Mouse (Mus musculus) liver, embryonic 15.5 days (tissue): ENCODE measurements around the gene Btbd35f29. TPM values are rescaled to one million over a fixed set of nuclear protein-coding genes. Genes with fewer than 3 reads are reported as not detected.
"Not testable (repeated sequence)": the region's sequence is repeated elsewhere in the genome, so short reads cannot be mapped to it uniquely, and the experiment has no call there.

ENCODE experiments used
- ATAC-seq: fragments of 200-750 bp; cut with Nextera tagmentation; 2 replicates; pipeline ENCODE4 v1.8.0; 2017; ENCODE audit warnings: moderate number of reproducible peaks, mild to moderate bottlenecking, moderate library complexity; ENCODE audit not compliant: insufficient read depth
- H3K27ac ChIP-seq: fragments of 300-500 bp; sonication (generic); replicated peaks from 2 replicates; pipeline ENCODE4 v1.5.1; 2015; ENCODE audit warnings: mild to moderate bottlenecking, inconsistent platforms
- H3K27me3 ChIP-seq: fragments of 300-500 bp; sonication (generic); 2 replicates; pipeline ENCODE4 v1.6.1; 2015; ENCODE audit warnings: mild to moderate bottlenecking, inconsistent platforms
- H3K36me3 ChIP-seq: fragments of 300-500 bp; sonication (generic); replicated peaks from 2 replicates; pipeline ENCODE4 v1.6.1; 2015; ENCODE audit warnings: moderate library complexity, mild to moderate bottlenecking, inconsistent platforms
- H3K4me1 ChIP-seq: fragments of 300-500 bp; sonication (generic); replicated peaks from 2 replicates; pipeline ENCODE4 v1.6.1; 2015; ENCODE audit warnings: inconsistent platforms
- H3K4me2 ChIP-seq: fragments of 300-500 bp; sonication (generic); 2 replicates; pipeline ENCODE4 v1.6.1; 2015; ENCODE audit warnings: moderate library complexity, mild to moderate bottlenecking, inconsistent platforms
- H3K4me3 ChIP-seq: fragments of 300-500 bp; sonication (generic); replicated peaks from 2 replicates; pipeline ENCODE4 v1.5.1; 2015; ENCODE audit warnings: mild to moderate bottlenecking, inconsistent platforms
- H3K9ac ChIP-seq: fragments of 300-500 bp; sonication (generic); 2 replicates; pipeline ENCODE4 v1.6.1; 2015; ENCODE audit warnings: moderate library complexity, mild to moderate bottlenecking, inconsistent platforms
- H3K9me3 ChIP-seq: fragments of 300-500 bp; sonication (generic); replicated peaks from 2 replicates; pipeline ENCODE4 v1.6.1; 2016; ENCODE audit warnings: inconsistent platforms
- WGBS: fragments of 180-500 bp; shearing (Covaris S2); methylation state at CpG from one replicate; pipeline ENCODE4 v1.1.7; 2015; ENCODE audit warnings: mixed read lengths; ENCODE audit not compliant: insufficient replicate concordance; 5-methylcytosine and 5-hydroxymethylcytosine counted together
- polyA plus RNA-seq: library from polyadenylated mRNA; unstranded; fragments of >200 nt; fragmentation: Nextera tagmentation; extraction: Ambion mirVana; gene quantifications from 2 replicates; pipeline ENCODE4 v1.2.1, GENCODE M21; 2015

Gene Btbd35f29
- not detected in 2 replicates for polyA plus RNA-seq

- WGBS, result no CpG with 5 or more reads among the region's 4 CpGs
- not testable (repeated sequence) for H3K4me2 ChIP-seq, ATAC-seq, H3K27ac ChIP-seq, H3K4me1 ChIP-seq, H3K9ac ChIP-seq, H3K27me3 ChIP-seq, H3K36me3 ChIP-seq, H3K4me3 ChIP-seq, H3K9me3 ChIP-seq
These were observed at the start of gene Btbd35f29 for GRCm38 (mm10) chrX:31117374-31117773. Btbd35f29 (plus strand) TSS chrX:31117674.

- not testable (repeated sequence) for H3K27me3 ChIP-seq, H3K9me3 ChIP-seq, H3K4me3 ChIP-seq, H3K4me2 ChIP-seq, H3K9ac ChIP-seq, H3K4me1 ChIP-seq, ATAC-seq, H3K27ac ChIP-seq, H3K36me3 ChIP-seq
- 53% methylated on average over 2 of the region's 2 CpGs for WGBS
These were observed 23.9 kb downstream of the Btbd35f29 start for GRCm38 (mm10) chrX:31141416-31141815.

- H3K27me3 ChIP-seq, H3K4me3 ChIP-seq, H3K4me2 ChIP-seq, ATAC-seq, H3K27ac ChIP-seq, H3K9ac ChIP-seq, H3K4me1 ChIP-seq, H3K9me3 ChIP-seq, H3K36me3 ChIP-seq: not testable (repeated sequence)
These were observed 27.7 kb downstream of the Btbd35f29 start for GRCm38 (mm10) chrX:31145144-31145543.

GRCm38 (mm10) chrX:31145835-31146234, 28.4 kb downstream of the Btbd35f29 start:
- H3K27ac ChIP-seq, H3K4me3 ChIP-seq, H3K9me3 ChIP-seq, H3K4me1 ChIP-seq, H3K4me2 ChIP-seq, H3K36me3 ChIP-seq, H3K27me3 ChIP-seq, ATAC-seq, H3K9ac ChIP-seq: not testable (repeated sequence)
- WGBS, result 57% methylated on average over 1 of the region's 1 CpGs

- not testable (repeated sequence) for ATAC-seq, H3K27ac ChIP-seq, H3K36me3 ChIP-seq, H3K9ac ChIP-seq, H3K27me3 ChIP-seq, H3K4me2 ChIP-seq, H3K9me3 ChIP-seq, H3K4me1 ChIP-seq, H3K4me3 ChIP-seq
- 53% methylated on average over 2 of the region's 2 CpGs for WGBS
These were observed 41.1 kb downstream of the Btbd35f29 start for GRCm38 (mm10) chrX:31158534-31159085.

GRCm38 (mm10) chrX:31159450-31160322, 42.2 kb downstream of the Btbd35f29 start:
- H3K27ac ChIP-seq, H3K4me3 ChIP-seq, H3K36me3 ChIP-seq, ATAC-seq, H3K27me3 ChIP-seq, H3K4me1 ChIP-seq, H3K4me2 ChIP-seq, H3K9me3 ChIP-seq, H3K9ac ChIP-seq: not testable (repeated sequence)
- 38% methylated on average over 2 of the region's 2 CpGs for WGBS

- ATAC-seq, H3K27me3 ChIP-seq: not testable (repeated sequence)
- WGBS, result 67% methylated on average over 4 of the region's 4 CpGs
These were observed 43.1 kb downstream of the Btbd35f29 start for GRCm38 (mm10) chrX:31160554-31160953.

GRCm38 (mm10) chrX:31162638-31163037, 45.2 kb downstream of the Btbd35f29 start:
- not testable (repeated sequence) for H3K9ac ChIP-seq, H3K4me3 ChIP-seq, H3K4me2 ChIP-seq, H3K36me3 ChIP-seq, H3K9me3 ChIP-seq, ATAC-seq, H3K27ac ChIP-seq, H3K4me1 ChIP-seq, H3K27me3 ChIP-seq
- 57% methylated on average over 3 of the region's 3 CpGs for WGBS

More at GRCm38 (mm10) chrX:31160554-31160953, 43.1 kb downstream of the Btbd35f29 start:
- H3K4me1 ChIP-seq, H3K27ac ChIP-seq, H3K4me3 ChIP-seq, H3K36me3 ChIP-seq, H3K9me3 ChIP-seq, H3K9ac ChIP-seq, H3K4me2 ChIP-seq: not testable (repeated sequence)

- H3K4me1 ChIP-seq, H3K9ac ChIP-seq, H3K4me2 ChIP-seq, H3K27ac ChIP-seq, H3K27me3 ChIP-seq, H3K4me3 ChIP-seq, H3K9me3 ChIP-seq, H3K36me3 ChIP-seq, ATAC-seq: not testable (repeated sequence)
- 74% methylated on average over 3 of the region's 3 CpGs for WGBS
These were observed 47.7 kb downstream of the Btbd35f29 start for GRCm38 (mm10) chrX:31165193-31165592.
